Mouse (Mus musculus) forebrain, embryonic 16.5 days (tissue): ENCODE measurements at regions not wholly inside any gene's neighbourhood (a gene's known extent, or its start where the extent isn't known, plus 50 kb on each side); places are given as distances from the start of the nearest gene placed in this dataset.

ENCODE experiments used
- ATAC-seq: fragments of 200-750 bp; cut with Nextera tagmentation; 2 replicates; pipeline ENCODE4 v1.8.0; 2017; ENCODE audit warnings: mild to moderate bottlenecking, moderate library complexity
- H3K27ac ChIP-seq: fragments of 300-500 bp; sonication (generic); 2 replicates; pipeline ENCODE4 v1.5.1; 2014; ENCODE audit warnings: low read length, control low read depth
- H3K27me3 ChIP-seq: fragments of 300-500 bp; sonication (generic); replicated peaks from 2 replicates; pipeline ENCODE4 v1.6.1; 2014; ENCODE audit warnings: low read length; ENCODE audit not compliant: control insufficient read depth, insufficient read depth
- H3K36me3 ChIP-seq: fragments of 300-500 bp; sonication (generic); 2 replicates; pipeline ENCODE4 v1.6.1; 2014; ENCODE audit not compliant: control insufficient read depth, insufficient read depth
- H3K4me1 ChIP-seq: fragments of 300-500 bp; sonication (generic); replicated peaks from 2 replicates; pipeline ENCODE4 v1.6.1; 2014; ENCODE audit warnings: low read length; ENCODE audit not compliant: control insufficient read depth, insufficient read depth
- H3K4me2 ChIP-seq: fragments of 300-500 bp; sonication (generic); 2 replicates; pipeline ENCODE4 v1.6.1; 2014; ENCODE audit warnings: mild to moderate bottlenecking, low read length, control low read depth
- H3K4me3 ChIP-seq: fragments of 300-500 bp; sonication (generic); replicated peaks from 2 replicates; pipeline ENCODE4 v1.5.1; 2014; ENCODE audit warnings: mild to moderate bottlenecking, low read length, control low read depth
- H3K9ac ChIP-seq: fragments of 300-500 bp; sonication (generic); replicated peaks from 2 replicates; pipeline ENCODE4 v1.6.1; 2014; ENCODE audit warnings: low read depth, low read length, control low read depth
- H3K9me3 ChIP-seq: fragments of 300-500 bp; sonication (generic); 2 replicates; pipeline ENCODE4 v1.6.1; 2016; ENCODE audit warnings: low read length; ENCODE audit not compliant: control insufficient read depth
- WGBS: fragments of 180-500 bp; shearing (Covaris S2); extraction: QIAGEN DNeasy Blood & Tissue Kit; methylation state at CpG from one replicate; pipeline ENCODE4 v1.1.7; 2014; 5-methylcytosine and 5-hydroxymethylcytosine counted together

- Histone ChIP-seq H3K4me2 (peak overlapping the region; percentile 51), H3K4me1 (peaks cover 2% of the 10 kb centered on the region; the same call in 1 of the 2 replicates), H3K27ac (no peak overlapping the region), H3K9ac (no peak overlapping the region), H3K36me3 (no peaks in the 10 kb centered on the region), H3K4me3 (no peak overlapping the region; the same call in 1 of the 2 replicates), H3K9me3 (no peaks in the 10 kb centered on the region), H3K27me3 (no peaks in the 10 kb centered on the region)
- 6% methylated on average over 20 of the region's 20 CpGs for WGBS
- ATAC-seq: peak; percentile 56
Measured at GRCm38 (mm10) chr2:146612522-146613288, 100.6 kb upstream of the Ralgapa2 start.

- Histone ChIP-seq H3K9me3 (no peaks in the 10 kb centered on the region), H3K9ac (no peak overlapping the region), H3K27ac (no peak overlapping the region), H3K4me2 (no peak overlapping the region), H3K4me1 (no peaks in the 10 kb centered on the region; the same call in 1 of the 2 replicates), H3K36me3 (no peaks in the 10 kb centered on the region), H3K27me3 (peaks cover 12% of the 10 kb centered on the region; the same call in 1 of the 2 replicates), H3K4me3 (no peak overlapping the region)
- ATAC-seq: peak; percentile 43
- 10% methylated on average over 5 of the region's 5 CpGs for WGBS
Measured at GRCm38 (mm10) chr2:146621167-146621566, 109.0 kb upstream of the Ralgapa2 start.

- 68% methylated on average over 1 of the region's 1 CpGs for WGBS
- no peak overlapping the region for H3K4me2 ChIP-seq
Measured at GRCm38 (mm10) chr2:146623052-146623451, 110.9 kb upstream of the Ralgapa2 start.

GRCm38 (mm10) chr2:146624207-146624606, 112.1 kb upstream of the Ralgapa2 start:
- ATAC-seq: no peak

More at GRCm38 (mm10) chr2:146623052-146623451, 110.9 kb upstream of the Ralgapa2 start:
- peaks cover 12% of the 10 kb centered on the region; the same call in 1 of the 2 replicates for H3K27me3 ChIP-seq
- no peaks in the 10 kb centered on the region for H3K9me3 ChIP-seq
- no peak for ATAC-seq
- no peak overlapping the region for H3K9ac ChIP-seq
- no peaks in the 10 kb centered on the region for H3K36me3 ChIP-seq
- no peaks in the 10 kb centered on the region; the same call in 1 of the 2 replicates for H3K4me1 ChIP-seq
- no peak overlapping the region for H3K27ac ChIP-seq
- no peak overlapping the region for H3K4me3 ChIP-seq

GRCm38 (mm10) chr2:146625166-146625751, 113.1 kb upstream of the Ralgapa2 start:
- Histone ChIP-seq H3K4me3 (no peak overlapping the region), H3K9ac (no peak overlapping the region), H3K36me3 (no peaks in the 10 kb centered on the region), H3K27ac (no peak overlapping the region), H3K27me3 (peaks cover 7% of the 10 kb centered on the region; the same call in 1 of the 2 replicates), H3K4me2 (no peak overlapping the region), H3K9me3 (no peaks in the 10 kb centered on the region), H3K4me1 (no peaks in the 10 kb centered on the region; the same call in 1 of the 2 replicates)
- 32% methylated on average over 5 of the region's 5 CpGs for WGBS
- no peak for ATAC-seq

More at GRCm38 (mm10) chr2:146624207-146624606, 112.1 kb upstream of the Ralgapa2 start:
- H3K9me3 ChIP-seq: no peaks in the 10 kb centered on the region
- peaks cover 12% of the 10 kb centered on the region; the same call in 1 of the 2 replicates for H3K27me3 ChIP-seq
- no peak overlapping the region for H3K4me3 ChIP-seq
- H3K4me2 ChIP-seq: no peak overlapping the region
- H3K27ac ChIP-seq: no peak overlapping the region
- 55% methylated on average over 5 of the region's 5 CpGs for WGBS
- H3K9ac ChIP-seq: no peak overlapping the region
- no peaks in the 10 kb centered on the region; the same call in 1 of the 2 replicates for H3K4me1 ChIP-seq
- no peaks in the 10 kb centered on the region for H3K36me3 ChIP-seq

- Histone ChIP-seq H3K9me3 (no peaks in the 10 kb centered on the region), H3K9ac (no peak overlapping the region), H3K4me2 (no peak overlapping the region), H3K36me3 (no peaks in the 10 kb centered on the region), H3K27ac (no peak overlapping the region), H3K4me3 (no peak overlapping the region), H3K4me1 (no peaks in the 10 kb centered on the region), H3K27me3 (peaks cover 4% of the 10 kb centered on the region; the same call in 1 of the 2 replicates)
- no peak for ATAC-seq
- 57% methylated on average over 1 of the region's 1 CpGs for WGBS
Measured at GRCm38 (mm10) chr2:146626531-146626930, 114.4 kb upstream of the Ralgapa2 start.

- WGBS: 74% methylated on average over 3 of the region's 3 CpGs
- no peak for ATAC-seq
- Histone ChIP-seq H3K4me3 (no peak overlapping the region), H3K27me3 (peaks cover 9% of the 10 kb centered on the region), H3K27ac (no peak overlapping the region), H3K4me2 (no peak overlapping the region), H3K36me3 (no peaks in the 10 kb centered on the region), H3K4me1 (no peaks in the 10 kb centered on the region), H3K9ac (no peak overlapping the region), H3K9me3 (no peaks in the 10 kb centered on the region)
Measured at GRCm38 (mm10) chr2:146630179-146630578, 118.0 kb upstream of the Ralgapa2 start.

- ATAC-seq: no peak
- H3K27me3 ChIP-seq: peaks cover 9% of the 10 kb centered on the region
Measured at GRCm38 (mm10) chr2:146631098-146631497, 119.0 kb upstream of the Ralgapa2 start.

GRCm38 (mm10) chr2:146633329-146634070, 121.4 kb upstream of the Ralgapa2 start:
- Histone ChIP-seq H3K4me3 (no peak overlapping the region), H3K27me3 (peaks cover 9% of the 10 kb centered on the region), H3K27ac (no peak overlapping the region), H3K4me2 (no peak overlapping the region), H3K9ac (no peak overlapping the region), H3K4me1 (no peaks in the 10 kb centered on the region), H3K9me3 (no peaks in the 10 kb centered on the region), H3K36me3 (no peaks in the 10 kb centered on the region)
- ATAC-seq: peak; percentile 77
- 48% methylated on average over 16 of the region's 16 CpGs for WGBS

More at GRCm38 (mm10) chr2:146631098-146631497, 119.0 kb upstream of the Ralgapa2 start:
- H3K27ac ChIP-seq: no peak overlapping the region
- 74% methylated on average over 5 of the region's 5 CpGs for WGBS
- H3K4me2 ChIP-seq: no peak overlapping the region
- no peak overlapping the region for H3K4me3 ChIP-seq
- no peak overlapping the region for H3K9ac ChIP-seq
- H3K4me1 ChIP-seq: no peaks in the 10 kb centered on the region
- H3K9me3 ChIP-seq: no peaks in the 10 kb centered on the region
- no peaks in the 10 kb centered on the region for H3K36me3 ChIP-seq
